Mouse (Mus musculus): ENCODE measurements at regions not wholly inside any gene's neighbourhood (a gene's known extent, or its start where the extent isn't known, plus 50 kb on each side); places are given as distances from the start of the nearest gene placed in this dataset.
"Not testable (repeated sequence)": the region's sequence is repeated elsewhere in the genome, so short reads cannot be mapped to it uniquely, and the experiment has no call there.

DNA sequence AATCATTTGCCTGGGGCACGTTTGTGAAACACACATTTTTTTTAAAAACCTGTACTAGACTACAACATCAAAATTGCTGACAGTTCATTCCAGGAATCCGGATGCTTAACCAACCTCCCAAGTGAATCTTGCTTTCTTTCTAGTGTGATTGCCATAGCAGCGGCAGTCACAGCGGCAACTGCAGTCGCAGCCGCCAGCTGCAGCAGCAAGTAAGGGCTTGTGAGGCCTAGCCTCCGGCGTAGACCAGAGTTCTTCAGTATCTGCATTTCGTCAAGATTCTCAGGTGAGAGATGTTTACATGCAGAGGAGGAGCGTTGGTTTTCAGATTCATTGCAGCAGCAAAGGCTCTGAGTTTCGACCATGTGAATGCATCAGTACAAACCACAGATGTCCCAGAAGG, 128.7 kb upstream of the Daam1 start:
- Histone ChIP-seq H3K4me1 (ENCODE audit: control insufficient read depth, insufficient read depth, low read length) (no peaks in the 10 kb centered on the region), H3K4me3 (ENCODE audit: low read depth, low read length) (no peak overlapping the region), H3K27ac (replicated peaks; ENCODE audit: low read depth, low read length) (no peak overlapping the region), H3K36me3 (ENCODE audit: control insufficient read depth, insufficient read depth, low read length) (no peaks in the 10 kb centered on the region), H3K4me2 (ENCODE audit: low read depth, low read length) (no peak overlapping the region), H3K27me3 (replicated peaks; ENCODE audit: control insufficient read depth, insufficient read depth, low read length) (no peaks in the 10 kb centered on the region), H3K9ac (ENCODE audit: low read depth, low read length) (no peak overlapping the region), H3K9me3 (ENCODE audit: control insufficient read depth, low read length) (no peaks in the 10 kb centered on the region; the same call in 1 of the 2 replicates)
- DNase-seq (ENCODE audit: low spot score), result peak; percentile 64
- WGBS, result 61% methylated on average over 11 of the region's 11 CpGs
- no peak for ATAC-seq (ENCODE audit: low read depth)

DNA sequence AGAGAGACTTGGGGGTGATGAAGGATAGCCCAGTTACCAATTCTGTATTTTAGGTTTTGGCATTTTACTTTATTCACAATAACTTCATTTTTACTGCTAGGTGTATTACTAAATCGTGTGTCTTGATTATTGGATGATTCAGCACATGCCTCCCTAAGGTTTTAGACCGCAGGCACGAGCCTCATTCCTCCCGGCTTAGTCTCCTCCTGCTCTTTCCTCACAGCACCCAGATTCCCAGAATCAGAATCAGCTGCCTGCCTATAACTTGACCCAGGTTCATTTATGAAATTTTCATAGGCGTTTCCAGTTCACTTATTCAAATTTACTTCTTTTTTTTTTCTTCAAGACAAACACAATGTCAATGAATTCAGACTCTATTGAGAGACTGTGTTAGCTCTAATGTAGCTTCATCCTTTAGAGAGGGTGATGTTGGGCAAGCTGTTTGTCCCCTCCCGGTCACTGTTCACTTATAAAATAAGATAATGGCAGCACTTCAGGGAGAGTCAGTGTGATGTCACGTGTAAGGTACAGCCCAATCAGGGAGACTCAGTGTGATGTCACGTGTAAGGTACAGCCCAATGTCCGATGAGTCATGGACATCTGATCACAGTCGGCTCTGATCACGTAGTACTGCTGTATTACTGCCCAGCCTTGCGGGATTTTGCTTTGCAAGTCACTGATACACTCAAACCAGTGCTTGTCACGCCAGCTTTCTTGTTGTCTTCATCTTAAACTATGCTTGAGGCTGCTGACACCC, 127.6 kb upstream of the Daam1 start:
- Histone ChIP-seq H3K27ac (replicated peaks; ENCODE audit: low read depth, low read length) (no peak overlapping the region), H3K27me3 (replicated peaks; ENCODE audit: control insufficient read depth, insufficient read depth, low read length) (no peaks in the 10 kb centered on the region), H3K9ac (ENCODE audit: low read depth, low read length) (no peak overlapping the region), H3K36me3 (ENCODE audit: control insufficient read depth, insufficient read depth, low read length) (no peaks in the 10 kb centered on the region), H3K4me1 (ENCODE audit: control insufficient read depth, insufficient read depth, low read length) (no peaks in the 10 kb centered on the region), H3K9me3 (ENCODE audit: control insufficient read depth, low read length) (no peaks in the 10 kb centered on the region; the same call in 1 of the 2 replicates), H3K4me3 (ENCODE audit: low read depth, low read length) (no peak overlapping the region), H3K4me2 (ENCODE audit: low read depth, low read length) (no peak overlapping the region)
- no peak for DNase-seq (ENCODE audit: low spot score)
- ATAC-seq (ENCODE audit: low read depth), result no peak
- WGBS, result 71% methylated on average over 13 of the region's 13 CpGs

DNA sequence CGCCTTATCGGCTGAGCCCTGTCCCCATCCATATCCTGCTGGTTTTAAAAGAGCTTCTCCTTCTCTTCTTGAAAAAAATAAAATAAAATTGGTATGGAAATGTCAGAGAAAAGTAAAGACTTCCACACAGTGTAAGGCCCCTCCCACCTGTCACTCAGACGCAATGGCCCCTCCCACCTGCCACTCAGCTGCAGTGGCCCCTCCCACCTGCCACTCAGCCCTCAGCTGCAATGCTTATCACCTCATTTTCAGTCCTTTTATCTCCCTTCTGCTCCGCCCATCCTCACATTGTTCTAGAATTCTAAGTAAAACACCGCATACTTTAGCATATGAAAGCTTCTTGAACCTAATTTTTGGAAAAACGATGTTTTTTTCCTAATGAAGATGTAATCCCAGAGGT, 126.4 kb upstream of the Daam1 start:
- H3K9me3 ChIP-seq (ENCODE audit: control insufficient read depth, low read length), result no peaks in the 10 kb centered on the region
- no peaks in the 10 kb centered on the region for H3K27me3 ChIP-seq (replicated peaks; ENCODE audit: control insufficient read depth, insufficient read depth, low read length)
- no peak overlapping the region for H3K4me3 ChIP-seq (ENCODE audit: low read depth, low read length)
- H3K27ac ChIP-seq (replicated peaks; ENCODE audit: low read depth, low read length), result no peak overlapping the region
- no peak overlapping the region for H3K9ac ChIP-seq (ENCODE audit: low read depth, low read length)
- no peaks in the 10 kb centered on the region for H3K36me3 ChIP-seq (ENCODE audit: control insufficient read depth, insufficient read depth, low read length)
- no peak for DNase-seq (ENCODE audit: low spot score)
- H3K4me1 ChIP-seq (ENCODE audit: control insufficient read depth, insufficient read depth, low read length), result no peaks in the 10 kb centered on the region
- no peak overlapping the region for H3K4me2 ChIP-seq (ENCODE audit: low read depth, low read length)
- 82% methylated on average over 6 of the region's 6 CpGs for WGBS
- no peak for ATAC-seq (ENCODE audit: low read depth)

DNA sequence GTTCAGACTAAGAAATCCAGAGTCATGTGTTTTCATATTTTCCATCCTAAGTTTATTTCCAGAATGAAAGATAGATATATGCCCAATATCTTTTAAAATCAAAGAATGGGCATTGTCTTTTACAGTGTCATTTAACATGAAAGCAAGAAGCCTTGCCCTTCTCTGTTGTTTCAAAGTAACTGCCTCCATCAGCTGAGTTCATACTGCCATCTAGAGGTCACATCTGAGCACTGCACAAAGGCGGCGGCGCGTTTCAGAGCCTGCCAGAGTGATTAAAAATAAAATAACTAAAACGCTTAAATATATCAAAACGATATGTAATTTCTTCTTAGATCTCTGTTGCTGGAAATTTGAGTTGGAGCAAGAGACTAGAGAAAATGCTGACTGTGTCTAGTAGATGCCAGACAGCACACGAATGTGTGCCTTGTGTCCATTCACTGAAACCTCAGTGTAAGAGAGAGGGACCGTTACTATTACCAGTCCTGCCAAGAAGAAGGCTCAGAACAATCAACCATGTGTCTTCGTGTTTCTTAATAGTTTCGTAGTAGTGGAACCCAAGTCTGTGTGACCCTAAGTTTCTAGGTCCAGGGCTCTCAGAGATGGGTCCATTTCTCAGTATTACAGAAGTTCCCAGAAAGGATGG, 123.0 kb upstream of the Daam1 start:
- 20% methylated on average over 10 of the region's 10 CpGs for WGBS
- no peaks in the 10 kb centered on the region for H3K27me3 ChIP-seq (replicated peaks; ENCODE audit: control insufficient read depth, insufficient read depth, low read length)
- no peak overlapping the region for H3K9ac ChIP-seq (ENCODE audit: low read depth, low read length)
- no peak for ATAC-seq (ENCODE audit: low read depth)
- H3K36me3 ChIP-seq (ENCODE audit: control insufficient read depth, insufficient read depth, low read length), result no peaks in the 10 kb centered on the region
- DNase-seq (ENCODE audit: low spot score), result peak; percentile 66
- no peaks in the 10 kb centered on the region for H3K4me1 ChIP-seq (ENCODE audit: control insufficient read depth, insufficient read depth, low read length)
- no peaks in the 10 kb centered on the region for H3K9me3 ChIP-seq (ENCODE audit: control insufficient read depth, low read length)
- H3K4me3 ChIP-seq (ENCODE audit: low read depth, low read length), result no peak overlapping the region
- no peak overlapping the region for H3K27ac ChIP-seq (replicated peaks; ENCODE audit: low read depth, low read length)
- no peak overlapping the region for H3K4me2 ChIP-seq (ENCODE audit: low read depth, low read length)

DNA sequence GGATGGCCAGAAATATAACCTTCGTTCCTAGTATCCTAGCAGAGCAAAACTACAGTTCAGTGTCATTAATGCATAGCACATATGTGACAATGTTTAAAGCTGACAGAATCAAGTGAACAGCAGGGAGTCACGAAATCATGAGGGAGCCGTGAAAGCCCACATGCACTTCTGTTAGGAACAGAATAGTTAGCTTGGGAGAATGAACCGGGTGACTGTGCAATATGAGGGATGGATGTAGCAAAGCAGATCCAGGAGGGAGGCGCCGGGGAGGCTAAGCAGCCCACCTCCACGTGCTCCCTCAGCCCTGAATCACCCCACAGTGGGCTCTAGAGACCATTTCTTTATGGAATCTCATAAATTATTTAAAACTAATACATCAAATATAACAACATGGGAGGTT, 116.3 kb upstream of the Daam1 start:
- Histone ChIP-seq H3K27ac (replicated peaks; ENCODE audit: low read depth, low read length) (no peak overlapping the region), H3K4me1 (ENCODE audit: control insufficient read depth, insufficient read depth, low read length) (no peaks in the 10 kb centered on the region), H3K36me3 (ENCODE audit: control insufficient read depth, insufficient read depth, low read length) (no peaks in the 10 kb centered on the region), H3K27me3 (replicated peaks; ENCODE audit: control insufficient read depth, insufficient read depth, low read length) (no peaks in the 10 kb centered on the region), H3K4me2 (ENCODE audit: low read depth, low read length) (no peak overlapping the region), H3K4me3 (ENCODE audit: low read depth, low read length) (no peak overlapping the region), H3K9me3 (ENCODE audit: control insufficient read depth, low read length) (no peaks in the 10 kb centered on the region), H3K9ac (ENCODE audit: low read depth, low read length) (no peak overlapping the region)
- WGBS, result 71% methylated on average over 7 of the region's 7 CpGs
- DNase-seq (ENCODE audit: low spot score) (no peak), ATAC-seq (ENCODE audit: low read depth) (no peak)

DNA sequence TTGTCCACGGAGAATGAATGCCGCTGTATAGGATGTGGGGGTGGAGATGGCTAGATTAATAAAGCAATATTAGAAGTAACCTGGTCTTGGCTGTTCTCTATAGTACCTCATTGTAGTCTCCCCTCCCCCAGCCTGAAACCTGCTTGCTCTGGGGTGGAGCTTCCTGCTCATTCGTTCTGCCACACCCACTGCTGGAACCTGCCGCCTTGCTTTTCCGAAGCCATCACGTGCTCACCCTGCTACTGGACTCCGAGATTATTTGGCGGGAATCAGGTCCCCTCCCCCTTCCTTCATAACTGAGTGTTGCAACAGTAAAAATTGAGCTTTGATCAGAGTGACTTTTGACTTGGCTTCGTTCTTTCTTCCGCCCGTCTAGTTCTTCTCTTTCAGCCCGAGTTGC, 112.5 kb upstream of the Daam1 start:
- not testable (repeated sequence) for H3K36me3 ChIP-seq (ENCODE audit: control insufficient read depth, insufficient read depth, low read length); H3K27ac ChIP-seq (replicated peaks; ENCODE audit: low read depth, low read length); DNase-seq (ENCODE audit: low spot score); H3K9ac ChIP-seq (ENCODE audit: low read depth, low read length); ATAC-seq (ENCODE audit: low read depth); H3K9me3 ChIP-seq (ENCODE audit: control insufficient read depth, low read length); H3K27me3 ChIP-seq (replicated peaks; ENCODE audit: control insufficient read depth, insufficient read depth, low read length); H3K4me2 ChIP-seq (ENCODE audit: low read depth, low read length); H3K4me3 ChIP-seq (ENCODE audit: low read depth, low read length); H3K4me1 ChIP-seq (ENCODE audit: control insufficient read depth, insufficient read depth, low read length)
- 65% methylated on average over 12 of the region's 12 CpGs for WGBS

DNA sequence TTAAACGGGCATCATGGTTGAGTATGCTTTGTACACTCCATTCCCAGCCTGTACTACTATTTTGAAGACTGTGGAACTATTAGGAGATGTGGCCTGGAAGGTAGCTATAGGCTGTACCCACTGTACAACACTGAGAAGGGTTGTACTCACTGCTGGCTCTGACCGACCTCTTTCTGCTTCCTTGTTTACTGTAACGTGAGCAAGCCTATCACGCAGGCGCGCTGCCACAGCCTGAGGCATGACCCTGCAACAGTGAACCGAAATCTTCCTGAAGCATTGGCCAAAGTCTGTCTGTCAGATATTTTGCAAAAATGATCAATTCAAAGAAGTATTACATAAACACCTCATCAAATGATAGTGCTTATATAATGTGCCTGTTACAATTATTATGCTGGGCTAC, 112.0 kb upstream of the Daam1 start:
- ATAC-seq (ENCODE audit: low read depth), result no peak
- H3K36me3 ChIP-seq (ENCODE audit: control insufficient read depth, insufficient read depth, low read length), result no peaks in the 10 kb centered on the region
- no peak for DNase-seq (ENCODE audit: low spot score)
- WGBS, result 47% methylated on average over 7 of the region's 7 CpGs
- no peaks in the 10 kb centered on the region for H3K4me1 ChIP-seq (ENCODE audit: control insufficient read depth, insufficient read depth, low read length)
- no peak overlapping the region for H3K9ac ChIP-seq (ENCODE audit: low read depth, low read length)
- H3K9me3 ChIP-seq (ENCODE audit: control insufficient read depth, low read length), result no peaks in the 10 kb centered on the region
- H3K27ac ChIP-seq (replicated peaks; ENCODE audit: low read depth, low read length), result no peak overlapping the region
- H3K4me3 ChIP-seq (ENCODE audit: low read depth, low read length), result no peak overlapping the region
- H3K4me2 ChIP-seq (ENCODE audit: low read depth, low read length), result no peak overlapping the region
- no peaks in the 10 kb centered on the region for H3K27me3 ChIP-seq (replicated peaks; ENCODE audit: control insufficient read depth, insufficient read depth, low read length)

DNA sequence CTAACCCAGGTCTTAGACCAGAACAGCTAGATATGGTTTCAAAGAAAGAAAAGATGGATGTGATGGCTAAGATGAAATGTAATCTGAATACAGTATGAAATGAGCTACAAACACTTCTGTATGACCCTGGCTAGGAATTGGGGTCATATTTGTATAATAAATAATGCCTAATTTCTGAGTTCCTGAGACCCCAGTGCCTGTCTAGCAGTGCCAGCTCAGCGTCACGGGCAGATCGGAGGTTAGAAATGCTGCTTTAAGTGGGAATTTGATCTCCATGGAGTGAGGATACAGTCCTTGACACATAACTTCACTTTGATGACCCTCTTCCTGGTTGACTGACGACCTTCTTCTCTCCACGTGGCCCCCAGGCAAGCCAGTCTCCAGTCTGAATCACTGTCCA, 105.7 kb upstream of the Daam1 start:
- Histone ChIP-seq H3K4me2 (ENCODE audit: low read depth, low read length) (0 out of 2 replicates have a peak overlapping the region, but pooled peaks have one; percentile 1), H3K9ac (ENCODE audit: low read depth, low read length) (no peak overlapping the region), H3K4me1 (ENCODE audit: control insufficient read depth, insufficient read depth, low read length) (peaks cover 8% of the 10 kb centered on the region; the same call in 1 of the 2 replicates), H3K36me3 (ENCODE audit: control insufficient read depth, insufficient read depth, low read length) (no peaks in the 10 kb centered on the region), H3K27me3 (replicated peaks; ENCODE audit: control insufficient read depth, insufficient read depth, low read length) (no peaks in the 10 kb centered on the region), H3K4me3 (ENCODE audit: low read depth, low read length) (no peak overlapping the region), H3K27ac (replicated peaks; ENCODE audit: low read depth, low read length) (peak overlapping the region; percentile 75), H3K9me3 (ENCODE audit: control insufficient read depth, low read length) (no peaks in the 10 kb centered on the region)
- 32% methylated on average over 5 of the region's 5 CpGs for WGBS
- no peak for ATAC-seq (ENCODE audit: low read depth)
- DNase-seq (ENCODE audit: low spot score), result no peak
